Mouse (Mus musculus) layer of hippocampus, adult 9-10 months (tissue): ENCODE results near the gene Speg.

Source experiments
- DNase-seq: peaks from one replicate; pipeline ENCODE4 v3.0.0; 2022; ENCODE audit warnings: low spot score

Gene Speg

DNA sequence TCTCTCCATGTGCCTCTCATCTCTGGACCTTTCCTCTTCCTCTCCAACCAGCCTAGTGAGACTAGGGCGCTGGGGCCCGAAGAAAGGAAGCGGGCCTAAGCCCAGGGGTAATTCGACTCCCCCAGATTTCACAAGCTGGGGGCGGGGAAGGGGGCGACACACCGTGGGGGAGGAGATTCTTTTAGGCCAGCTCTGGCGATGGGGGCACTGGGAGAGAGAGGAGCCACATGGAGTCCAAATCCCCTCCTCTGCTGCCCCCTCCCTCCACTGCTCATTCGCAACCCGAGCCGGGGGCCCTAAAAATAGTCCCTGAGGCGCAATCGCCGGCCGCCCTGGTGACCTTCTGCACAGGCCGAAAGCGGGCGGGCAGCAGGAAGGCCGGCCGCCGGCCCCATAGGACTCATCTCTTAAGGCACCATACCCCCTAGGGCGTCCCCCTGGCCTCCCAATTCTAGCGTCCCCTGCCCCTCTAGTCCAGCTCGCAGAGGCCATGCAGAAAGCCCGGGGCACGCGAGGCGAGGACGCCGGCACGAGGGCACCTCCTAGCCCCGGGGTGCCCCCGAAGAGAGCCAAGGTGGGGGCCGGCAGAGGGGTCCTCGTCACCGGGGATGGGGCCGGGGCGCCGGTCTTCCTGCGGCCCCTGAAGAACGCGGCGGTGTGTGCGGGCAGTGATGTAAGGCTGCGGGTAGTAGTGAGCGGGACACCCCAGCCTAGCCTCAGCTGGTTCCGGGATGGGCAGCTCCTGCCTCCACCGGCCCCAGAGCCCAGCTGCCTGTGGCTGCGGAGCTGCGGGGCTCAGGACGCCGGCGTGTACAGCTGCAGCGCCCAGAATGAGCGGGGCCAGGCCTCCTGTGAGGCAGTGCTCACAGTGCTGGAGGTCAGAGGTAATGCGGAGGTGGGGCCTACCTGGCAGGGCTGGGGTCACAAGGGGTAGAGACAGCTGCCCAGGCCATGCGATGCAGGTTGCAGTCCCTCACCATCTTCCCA is at the start of gene Speg:
Speg (plus strand) TSS at position 348 of the 987 bp plus-strand sequence.
- no peak for DNase-seq

DNA sequence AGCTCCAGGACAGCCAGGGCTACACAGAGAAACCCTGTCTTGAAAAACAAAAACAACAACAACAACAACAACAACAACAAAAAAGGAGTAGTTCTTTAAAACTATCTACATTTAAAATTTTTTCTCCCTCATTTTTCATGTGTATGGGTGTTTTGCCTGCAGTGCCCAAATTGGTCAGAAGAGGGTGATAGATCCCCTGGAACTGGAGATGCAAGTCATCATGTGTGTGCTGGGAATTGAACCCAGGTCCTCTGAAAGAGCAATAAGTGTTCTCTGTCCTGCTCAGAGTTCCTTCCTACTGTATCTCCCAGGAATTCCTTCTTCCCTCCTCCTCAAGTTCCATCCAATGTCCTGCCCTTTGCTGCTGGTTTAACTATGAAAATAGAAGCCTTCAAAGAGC is 47.6 kb upstream of the Speg start:
- DNase-seq, result no peak

DNA sequence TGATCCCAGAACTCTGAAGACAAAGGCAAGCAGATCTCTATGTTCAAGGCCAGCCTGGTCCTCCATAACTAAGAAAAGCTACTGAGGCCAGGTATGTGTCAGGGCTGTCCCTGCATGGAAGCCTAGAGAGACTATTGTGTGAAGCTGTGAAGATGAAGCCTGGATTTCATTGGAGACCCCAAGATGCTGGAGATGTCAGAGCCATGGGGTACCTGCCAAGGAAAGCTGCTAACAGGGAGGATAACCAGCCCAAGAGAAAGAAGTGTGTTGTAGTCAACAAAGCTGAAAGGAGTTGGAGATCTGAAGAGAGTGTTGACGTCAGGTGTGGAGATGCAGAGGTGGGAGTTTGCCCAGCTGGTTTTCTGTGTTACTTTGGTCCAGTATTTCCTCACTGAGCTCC is 43.8 kb upstream of the Speg start:
- DNase-seq, result no peak

DNA sequence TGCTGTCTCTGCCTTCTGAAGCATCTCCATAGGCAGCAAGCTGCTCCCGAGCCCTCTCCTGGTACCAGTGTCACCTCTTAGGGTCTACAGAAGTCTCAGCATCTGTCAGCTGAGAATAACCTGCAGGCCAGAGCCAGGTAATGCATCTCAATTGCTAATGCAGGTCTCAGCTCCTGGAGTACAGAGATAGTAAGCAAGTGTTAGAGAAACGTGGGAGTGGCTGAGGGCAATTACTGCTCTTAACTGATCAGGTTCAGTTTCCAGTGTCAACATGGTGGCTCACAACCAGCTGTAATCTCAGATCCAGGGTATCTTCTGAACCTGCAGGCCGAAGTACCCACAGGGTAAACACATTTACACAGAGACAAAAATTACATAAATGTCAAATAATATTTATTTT is 38.6 kb upstream of the Speg start:
- no peak for DNase-seq

DNA sequence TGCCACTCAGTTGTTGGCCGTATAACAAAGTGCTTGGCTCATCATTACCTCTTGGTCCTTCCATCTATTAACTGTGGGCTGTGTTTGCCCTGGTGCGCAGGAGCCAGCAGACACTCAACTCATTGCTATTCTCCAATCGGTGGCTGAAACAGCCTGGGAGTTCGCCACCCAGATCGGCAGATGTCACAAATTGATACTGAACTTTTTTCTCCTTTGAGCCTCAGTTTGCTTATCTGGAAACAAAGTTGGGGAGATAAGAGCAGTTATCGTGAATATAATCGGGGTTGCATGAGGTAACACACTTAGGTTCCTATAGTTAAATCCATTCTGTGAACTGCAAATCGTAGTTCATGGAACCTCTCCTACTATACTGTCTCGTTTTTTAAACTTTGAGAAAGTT is 38.0 kb upstream of the Speg start:
- no peak for DNase-seq

DNA sequence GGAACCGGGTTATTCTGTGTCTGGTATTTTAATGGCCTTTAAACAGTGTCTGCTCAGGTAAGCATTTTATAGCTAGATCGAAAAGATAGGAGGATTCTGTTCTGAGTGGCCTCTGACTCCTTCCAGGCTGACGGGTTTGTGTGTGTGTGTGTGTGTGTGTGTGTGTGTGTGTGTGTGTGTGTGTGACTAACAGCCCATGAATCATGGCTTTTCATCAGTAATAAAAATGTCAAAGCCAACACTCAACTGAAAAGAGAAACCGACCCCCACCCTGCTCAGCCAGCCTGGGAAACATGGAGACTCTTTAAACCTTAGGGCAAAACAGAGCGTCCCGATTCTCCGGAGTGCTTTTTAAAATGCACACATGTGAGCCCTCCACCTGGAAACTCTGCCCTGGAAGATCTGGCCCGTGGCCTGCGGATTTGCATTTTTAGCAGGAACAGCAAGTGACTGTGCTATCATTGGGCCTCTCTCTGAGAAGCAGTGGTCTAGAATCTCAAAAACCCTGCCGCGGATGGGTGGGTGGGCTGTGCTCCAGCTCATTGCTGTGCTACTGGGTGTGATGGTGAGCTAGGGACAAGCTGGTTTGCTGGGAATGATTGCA is 36.9 kb upstream of the Speg start:
- DNase-seq, result no peak

DNA sequence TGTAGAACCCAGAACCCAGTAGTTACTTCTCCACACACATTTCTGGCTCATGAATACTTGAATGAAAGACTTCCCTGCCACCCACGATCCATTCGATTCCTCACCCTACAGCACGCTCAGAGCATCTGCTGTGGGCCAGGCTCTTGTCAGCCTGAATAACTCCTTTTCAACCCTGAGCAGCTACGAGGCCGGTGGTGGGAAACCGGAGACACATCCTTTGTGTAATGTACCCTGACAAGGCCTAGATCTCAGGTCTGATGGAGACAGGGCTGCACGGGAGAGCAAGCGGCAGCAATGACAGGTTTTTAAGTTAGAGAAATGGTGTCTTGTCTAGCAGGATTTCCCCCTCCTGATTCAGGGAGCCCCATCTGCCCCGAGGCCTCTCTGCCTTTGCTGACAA is 35.8 kb upstream of the Speg start:
- DNase-seq, result no peak

DNA sequence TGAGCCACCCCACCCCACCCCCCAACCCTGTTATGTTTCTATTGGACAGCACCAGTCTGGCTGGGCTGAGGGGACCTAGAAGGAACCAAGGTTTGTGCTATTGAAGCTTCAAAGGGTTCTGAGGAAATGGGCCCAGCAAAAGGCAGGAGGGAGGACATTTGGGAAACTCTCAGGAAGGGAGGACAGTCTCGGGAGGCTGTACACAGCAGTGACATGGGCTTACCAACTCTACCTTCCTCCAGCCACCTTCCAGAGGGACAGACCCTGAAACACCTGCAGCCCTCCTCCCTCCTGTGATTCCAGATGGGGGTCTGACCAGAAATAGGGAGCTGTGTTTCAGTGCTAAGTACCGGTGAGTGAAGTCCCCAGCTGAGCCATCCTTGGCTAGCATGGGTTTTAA is 34.6 kb upstream of the Speg start:
- no peak for DNase-seq

DNA sequence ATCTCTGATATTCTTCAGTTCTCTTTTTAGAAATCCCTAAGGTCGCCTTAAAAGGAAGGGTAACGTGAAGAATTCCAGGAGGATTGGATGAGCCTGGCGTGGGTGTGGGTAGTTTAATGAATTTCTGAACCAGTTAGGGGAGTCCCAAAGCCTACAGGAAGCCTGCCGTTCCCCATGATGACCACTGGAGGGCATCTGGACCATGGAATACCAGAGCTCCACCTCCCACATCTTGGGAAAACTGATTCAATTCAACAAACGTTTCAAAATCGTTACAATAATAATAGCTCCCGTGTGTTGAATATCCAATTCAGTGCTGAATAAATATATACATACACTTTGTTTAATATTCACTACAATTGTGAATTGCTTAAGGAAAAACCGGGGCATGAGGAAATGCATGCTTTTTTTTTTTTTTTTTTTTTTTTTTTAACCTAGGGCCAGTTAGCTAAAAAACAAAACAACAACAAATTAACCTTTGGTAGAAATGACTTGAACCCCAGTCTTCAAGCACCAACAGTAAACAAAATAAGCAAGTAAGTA is 32.2 kb upstream of the Speg start:
- DNase-seq, result peak; percentile 86

DNA sequence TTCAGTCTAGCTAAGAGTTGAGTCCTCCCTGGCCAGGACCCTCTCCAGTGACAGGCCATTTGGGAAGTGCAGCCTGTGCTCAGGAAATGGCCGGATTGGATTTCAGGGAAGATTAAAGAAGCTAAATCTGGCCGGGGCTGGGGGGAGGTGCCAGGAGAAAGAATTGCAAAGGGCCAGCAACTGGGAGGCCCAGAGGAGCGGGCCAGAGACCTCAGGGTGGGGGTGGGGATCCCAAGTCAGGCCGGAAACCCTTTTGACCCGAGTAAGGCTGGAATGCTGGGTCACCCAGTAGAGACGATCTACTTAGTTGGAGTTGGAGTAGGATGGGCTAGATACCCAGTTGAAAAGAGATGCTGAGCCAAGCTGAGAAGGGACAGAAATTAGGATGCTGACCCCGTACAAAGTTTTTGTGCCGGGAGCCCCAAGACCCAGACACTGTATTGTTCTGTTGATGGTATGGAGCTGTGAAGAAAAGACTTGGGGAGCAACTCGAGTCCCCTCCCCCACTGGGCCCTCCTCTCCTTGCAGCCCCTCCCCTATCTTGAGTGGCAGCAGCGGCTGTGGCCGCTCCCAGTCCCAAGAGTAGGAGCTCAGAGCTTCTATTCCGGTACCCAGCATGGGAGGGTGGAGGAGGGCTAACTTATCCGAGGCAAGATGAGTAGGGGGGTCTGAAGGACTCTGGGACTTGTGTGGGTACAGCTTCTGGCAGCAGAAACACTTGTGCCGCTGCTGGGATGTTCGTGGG is 30.6 kb upstream of the Speg start:
- DNase-seq, result no peak

DNA sequence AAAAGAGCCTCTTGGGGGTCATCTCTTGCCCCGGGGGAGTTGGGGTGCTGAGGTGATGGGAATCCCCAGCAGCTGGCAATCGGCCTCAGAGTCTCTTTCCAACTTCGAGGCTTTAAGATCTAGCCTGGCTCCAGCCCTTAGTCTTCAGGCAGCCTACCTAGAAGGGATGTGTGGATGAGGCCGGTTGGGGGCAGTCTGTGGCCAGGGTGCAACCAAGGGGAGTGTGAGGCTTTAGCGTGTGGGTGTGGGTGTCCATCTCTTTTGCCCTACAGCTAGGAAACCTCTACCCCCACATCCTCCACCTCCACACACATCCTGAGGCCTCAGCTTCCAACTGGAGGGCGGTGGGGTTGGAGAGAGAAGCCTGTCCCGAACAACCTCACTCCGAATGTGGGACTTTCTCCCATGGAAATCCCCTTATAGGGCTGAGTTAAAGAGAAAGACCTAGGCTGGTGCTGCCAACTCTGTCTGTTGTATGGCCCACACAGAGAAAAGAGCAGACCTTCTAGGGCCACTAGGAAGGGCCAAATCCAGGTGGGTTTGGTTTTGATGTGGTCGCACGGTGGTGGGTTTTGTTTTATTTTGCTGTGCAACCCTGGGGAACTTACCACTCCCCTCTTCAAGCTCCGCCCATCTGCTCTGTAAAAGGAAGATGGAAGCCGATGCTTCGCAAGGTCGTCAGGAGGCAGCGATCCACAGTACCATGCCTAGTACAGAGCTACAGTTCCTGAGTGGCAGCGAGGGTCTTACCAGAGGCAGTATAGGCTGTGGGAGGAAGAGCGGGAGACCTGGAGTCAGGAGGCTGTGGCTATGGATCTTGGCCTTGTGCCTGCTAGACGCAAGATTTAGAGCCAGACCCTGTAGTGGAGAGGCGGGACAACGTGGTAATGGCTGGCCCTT is 29.8 kb upstream of the Speg start:
- no peak for DNase-seq

DNA sequence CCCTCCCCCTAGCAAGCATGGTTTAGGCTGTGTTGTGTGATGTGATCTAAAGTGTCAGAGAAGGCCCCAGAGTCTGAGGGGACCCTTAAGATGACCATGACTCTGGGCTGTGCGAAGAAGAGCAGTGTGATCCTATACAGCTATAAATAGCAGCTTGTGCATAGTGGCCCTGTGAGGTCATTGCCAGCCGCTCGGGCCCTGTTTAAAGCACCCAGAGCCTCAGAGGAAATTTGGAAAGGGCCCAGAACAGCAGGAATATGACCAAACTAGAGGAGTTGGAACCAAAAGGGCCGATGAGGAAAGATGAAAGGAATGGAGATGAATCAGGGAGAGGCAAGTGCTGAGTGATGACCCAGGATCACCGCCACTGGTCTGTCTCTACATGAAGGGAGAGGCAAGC is 27.8 kb upstream of the Speg start:
- no peak for DNase-seq

DNA sequence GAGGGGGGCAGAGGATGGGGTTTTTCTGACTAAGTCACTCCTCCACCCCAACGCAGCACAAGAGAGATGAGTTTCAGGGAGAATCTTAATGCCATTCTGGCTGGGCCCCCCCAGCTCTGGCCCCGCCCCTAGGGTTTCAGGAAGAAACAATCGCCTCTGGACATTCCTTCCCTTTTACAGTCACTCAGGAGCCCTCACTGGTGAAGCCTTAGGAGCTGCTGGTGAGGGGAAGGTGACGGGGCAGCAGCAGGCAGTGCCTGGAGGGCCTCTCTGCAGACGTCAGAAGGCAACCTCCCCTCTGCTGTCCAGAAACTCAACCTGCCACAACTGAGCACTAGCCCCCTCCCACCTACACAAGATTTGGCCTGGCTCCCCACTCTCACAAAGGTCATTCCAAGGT is 25.8 kb upstream of the Speg start:
- DNase-seq, result no peak

DNA sequence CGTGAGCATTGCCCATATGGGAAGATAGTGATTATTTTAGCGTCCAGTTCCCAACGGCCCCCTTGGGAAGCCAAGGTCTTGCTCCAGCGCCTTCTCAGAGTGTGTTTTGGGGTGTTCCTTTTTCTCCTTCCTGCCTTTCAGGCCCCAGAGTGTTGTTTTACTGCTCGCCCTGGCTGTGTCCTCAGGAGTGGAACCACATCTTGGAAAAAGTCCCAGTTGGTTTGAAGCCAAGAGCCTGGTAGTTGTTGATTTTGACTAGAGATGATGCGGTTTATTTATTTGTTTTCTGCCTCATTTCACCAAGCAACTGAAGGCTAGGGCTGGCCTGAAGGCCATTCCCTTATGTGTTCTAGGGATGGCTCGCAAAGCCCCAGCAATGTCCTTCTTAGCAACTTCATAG is 17.8 kb upstream of the Speg start:
- no peak for DNase-seq

DNA sequence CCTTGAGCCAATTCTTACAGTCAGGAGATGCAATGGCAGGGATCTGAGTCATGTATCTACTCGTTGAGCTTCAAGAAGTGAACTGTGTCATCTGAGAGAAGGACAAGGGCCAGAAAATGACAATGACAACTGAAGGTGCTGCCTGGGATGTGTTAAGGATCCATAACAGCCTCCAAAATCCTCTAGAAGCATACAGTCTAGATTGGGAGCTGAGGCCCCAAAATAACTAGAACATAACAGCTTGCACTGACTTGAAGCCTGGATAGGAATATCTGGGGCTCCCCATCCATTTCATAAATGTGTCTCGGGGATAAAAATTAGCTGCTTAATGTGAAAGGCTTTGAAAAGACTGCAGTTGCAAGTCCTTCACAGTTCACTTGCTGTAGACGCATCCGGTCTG is 17.1 kb upstream of the Speg start:
- no peak for DNase-seq

DNA sequence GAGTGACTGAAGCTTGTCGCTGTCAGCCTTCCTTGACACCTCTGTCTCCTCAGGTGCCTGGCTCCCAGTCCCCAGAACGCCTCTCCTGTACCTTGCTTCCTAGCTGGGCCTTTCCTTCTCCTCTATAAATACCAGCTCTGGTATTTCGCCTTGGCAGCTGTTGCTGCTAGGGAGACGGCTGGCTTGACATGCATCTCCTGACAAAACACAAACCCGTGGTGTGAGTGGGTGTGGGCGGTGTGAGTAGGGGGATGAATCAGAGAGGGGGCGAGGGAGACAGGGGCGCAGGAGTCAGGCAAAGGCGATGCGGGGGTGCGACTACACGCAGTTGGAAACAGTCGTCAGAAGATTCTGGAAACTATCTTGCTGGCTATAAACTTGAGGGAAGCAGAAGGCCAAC is 15.8 kb upstream of the Speg start:
- no peak for DNase-seq

DNA sequence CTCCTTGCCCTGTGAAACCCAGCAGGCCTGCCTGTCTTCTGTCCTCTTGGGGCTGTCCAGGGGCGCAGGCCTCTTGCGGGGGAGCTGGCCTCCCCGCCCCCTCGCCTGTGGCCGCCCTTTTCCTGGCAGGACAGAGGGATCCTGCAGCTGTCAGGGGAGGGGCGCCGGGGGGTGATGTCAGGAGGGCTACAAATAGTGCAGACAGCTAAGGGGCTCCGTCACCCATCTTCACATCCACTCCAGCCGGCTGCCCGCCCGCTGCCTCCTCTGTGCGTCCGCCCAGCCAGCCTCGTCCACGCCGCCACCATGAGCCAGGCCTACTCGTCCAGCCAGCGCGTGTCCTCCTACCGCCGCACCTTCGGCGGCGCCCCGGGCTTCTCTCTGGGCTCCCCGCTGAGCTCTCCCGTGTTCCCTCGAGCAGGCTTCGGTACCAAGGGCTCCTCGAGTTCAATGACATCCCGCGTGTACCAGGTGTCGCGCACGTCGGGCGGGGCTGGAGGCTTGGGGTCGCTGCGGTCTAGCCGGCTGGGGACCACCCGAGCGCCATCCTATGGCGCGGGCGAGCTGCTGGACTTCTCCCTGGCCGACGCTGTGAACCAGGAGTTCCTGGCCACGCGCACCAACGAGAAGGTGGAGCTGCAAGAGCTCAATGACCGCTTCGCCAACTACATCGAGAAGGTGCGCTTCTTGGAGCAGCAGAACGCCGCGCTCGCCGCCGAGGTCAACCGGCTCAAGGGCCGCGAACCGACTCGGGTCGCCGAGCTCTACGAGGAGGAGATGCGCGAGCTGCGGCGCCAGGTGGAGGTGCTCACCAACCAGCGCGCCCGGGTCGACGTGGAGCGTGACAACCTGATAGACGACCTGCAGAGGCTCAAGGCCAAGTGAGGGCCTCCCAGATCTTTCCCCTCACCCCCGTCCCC is 14.7 kb upstream of the Speg start, which contains the start of gene Des:
Des (plus strand) TSS at position 218 of the 920 bp plus-strand sequence.
- DNase-seq, result no peak

DNA sequence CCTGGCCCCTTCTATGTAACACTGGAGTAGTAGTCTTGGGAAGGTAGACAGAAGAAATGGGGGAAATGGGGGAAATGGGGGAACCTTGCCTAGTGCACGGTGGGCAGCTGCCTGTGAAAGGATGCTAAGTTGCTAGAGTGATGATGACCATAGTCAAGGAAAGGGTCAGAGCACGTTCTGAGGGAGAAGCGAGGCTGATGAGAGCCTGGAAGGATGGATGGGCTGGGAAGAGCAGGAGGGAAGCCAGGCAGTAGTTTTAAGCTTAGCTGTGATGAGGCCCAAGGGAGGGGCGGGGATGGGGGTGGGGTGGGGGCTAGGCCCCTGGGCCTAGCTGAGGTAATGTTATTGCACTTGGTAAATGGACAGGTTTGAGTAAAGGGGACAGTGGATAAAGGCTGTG is 14.0 kb upstream of the Speg start:
- DNase-seq, result no peak

DNA sequence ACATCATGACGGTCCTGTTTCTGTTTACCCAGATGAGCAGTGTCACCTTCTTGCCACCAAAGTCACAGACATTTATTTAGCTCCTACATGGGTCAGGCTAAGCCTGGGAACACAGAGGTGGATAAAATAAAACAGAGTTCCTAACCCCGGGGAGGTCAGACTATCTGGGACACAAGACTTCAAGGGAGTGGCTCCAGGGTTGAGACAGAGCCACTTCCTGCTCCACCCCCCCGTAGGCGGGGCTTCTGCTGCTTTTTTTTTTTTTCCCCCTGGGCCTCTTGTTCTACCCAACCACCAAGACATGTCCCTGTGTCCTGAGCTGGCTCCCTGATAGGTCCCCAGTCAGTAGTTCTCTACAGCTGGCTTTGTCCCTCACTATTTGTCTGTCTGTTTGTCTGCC is 13.3 kb upstream of the Speg start:
- no peak for DNase-seq

DNA sequence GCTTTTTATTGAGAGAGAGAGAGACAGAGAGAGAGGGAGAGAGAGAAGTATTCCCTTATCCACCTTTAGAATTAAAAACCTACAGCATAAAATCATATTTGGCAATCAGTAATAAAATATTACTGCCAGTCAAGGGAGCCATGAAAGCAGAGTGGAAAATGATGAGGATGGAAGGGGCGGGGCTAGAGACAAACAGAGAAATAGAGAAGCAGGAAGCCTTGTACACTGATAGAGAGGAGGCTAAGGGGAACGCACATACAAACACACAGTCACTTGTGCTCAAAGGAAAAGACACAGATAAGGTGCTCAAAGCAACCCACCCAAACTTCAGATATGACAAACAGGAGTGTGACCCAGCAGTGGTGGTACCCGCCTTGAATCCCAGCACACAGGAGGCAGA is 11.2 kb upstream of the Speg start:
- DNase-seq, result no peak
